Mouse (Mus musculus): ENCODE data around the gene Ky.
A peak's percentile ranks its signal among the peaks of the same experiment; 100 is the strongest.

The Ky gene

DNA sequence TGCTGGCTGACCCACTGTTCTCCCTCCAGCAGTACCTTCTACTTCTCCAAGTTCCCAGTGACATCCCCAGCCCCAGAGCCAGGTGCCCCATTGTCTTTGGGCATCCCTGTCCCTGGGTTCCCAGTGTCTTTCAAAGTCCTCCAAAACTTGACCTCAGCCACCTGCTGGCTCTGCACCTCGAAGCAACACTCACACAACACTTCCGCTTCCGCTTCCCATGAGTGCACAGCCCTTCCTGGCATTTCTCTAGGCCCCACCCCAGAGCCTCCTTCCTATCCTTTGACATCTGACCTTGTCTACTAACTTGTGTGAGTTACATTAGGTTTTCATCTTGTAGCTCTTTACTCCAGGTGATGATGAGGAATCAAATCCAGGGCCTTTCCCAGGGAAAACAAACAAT, 23.5 kb downstream of the Ky start:
- no peak for DNase-seq (ENCODE audit: low read depth, low spot score)
- no peaks in the 10 kb centered on the region for H3K36me3 ChIP-seq (ENCODE audit: control insufficient read depth, insufficient read depth, low read length, poor library complexity, severe bottlenecking)
- no peaks in the 10 kb centered on the region for H3K27me3 ChIP-seq (ENCODE audit: control insufficient read depth, insufficient read depth, low read length, poor library complexity, severe bottlenecking)

DNA sequence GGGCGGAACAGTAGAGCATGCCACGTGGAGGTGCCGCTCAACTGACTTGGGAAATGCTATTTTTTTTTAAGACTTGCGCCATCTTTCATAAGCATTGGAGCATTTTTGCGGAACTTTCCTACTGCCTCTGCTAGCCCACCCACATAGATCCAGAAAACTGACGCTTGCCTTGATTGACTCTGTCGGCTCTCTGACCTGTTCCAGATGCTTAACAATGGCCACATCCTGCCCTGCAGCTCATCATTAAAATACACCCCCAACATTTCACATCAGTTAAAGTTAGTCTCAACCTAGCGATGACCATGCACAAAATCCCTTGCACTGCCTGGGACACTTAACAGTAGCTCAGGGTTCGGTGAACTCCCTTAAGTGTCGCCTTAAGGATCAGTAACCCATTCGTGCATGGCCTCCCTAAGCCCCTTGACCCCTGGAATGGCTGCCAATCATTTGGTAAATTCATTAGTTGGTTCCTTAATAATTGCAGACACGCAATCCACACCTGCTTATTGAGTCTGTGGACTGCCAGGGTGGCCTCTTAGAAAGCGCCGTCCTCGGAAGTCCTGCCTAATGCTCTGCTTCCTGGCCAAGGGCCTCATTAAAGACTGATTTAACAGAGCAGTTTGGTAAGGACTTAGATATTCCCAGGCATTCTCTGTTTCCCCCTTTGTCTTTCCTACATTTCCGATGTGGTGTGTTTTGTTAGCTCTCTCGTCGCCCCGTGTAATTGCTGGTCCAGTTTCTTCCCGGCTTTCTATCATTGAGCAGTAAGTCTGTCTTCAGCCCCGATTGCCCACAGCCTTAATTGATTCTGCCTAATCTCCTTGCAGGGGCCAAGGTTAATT, 25.7 kb downstream of the Ky start:
- no peaks in the 10 kb centered on the region for H3K27me3 ChIP-seq (ENCODE audit: control insufficient read depth, insufficient read depth, low read length, poor library complexity, severe bottlenecking)
- no peak for DNase-seq (ENCODE audit: low read depth, low spot score)
- no peaks in the 10 kb centered on the region for H3K36me3 ChIP-seq (ENCODE audit: control insufficient read depth, insufficient read depth, low read length, poor library complexity, severe bottlenecking)

DNA sequence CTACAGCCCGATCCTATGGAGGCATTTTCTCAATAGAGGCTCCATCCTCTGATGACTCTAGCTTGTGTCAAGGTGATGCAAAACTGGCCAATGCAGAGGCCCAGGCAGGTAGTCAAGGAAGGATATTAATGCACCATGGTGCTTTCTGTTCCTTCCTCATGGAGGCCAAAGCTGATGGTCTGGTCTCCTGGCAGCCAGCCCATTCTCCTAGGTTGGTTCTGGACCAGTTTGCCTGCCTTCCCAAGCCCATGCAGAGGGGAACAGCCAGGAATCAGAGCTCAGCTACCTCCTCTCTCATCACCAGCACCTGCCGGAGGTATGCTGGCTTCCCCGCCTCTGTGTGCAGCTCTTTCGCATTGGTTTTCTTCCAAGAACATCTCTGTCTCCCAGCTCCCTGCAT, 31.4 kb downstream of the Ky start:
- DNase-seq (ENCODE audit: low read depth, low spot score) = no peak

DNA sequence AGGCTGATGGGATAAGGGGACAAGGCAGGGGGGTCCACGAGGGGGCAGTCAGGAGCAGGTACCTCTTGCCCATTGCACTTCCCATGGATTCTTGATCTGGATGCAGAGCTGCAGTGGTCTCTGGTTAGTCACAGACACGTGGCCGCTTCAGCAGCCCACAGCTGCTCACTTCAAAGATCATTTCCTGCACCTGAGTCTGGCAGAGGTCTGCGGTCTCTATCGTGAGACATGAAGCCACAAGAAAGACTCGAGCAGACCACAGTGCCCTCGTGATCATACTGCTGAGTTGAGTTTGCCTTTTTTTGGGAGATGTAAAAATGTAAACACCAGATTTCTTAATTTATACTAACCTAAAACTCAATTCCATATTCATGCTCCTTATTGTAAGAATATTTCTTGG, 34.1 kb downstream of the Ky start:
- peak; percentile 51 for DNase-seq (ENCODE audit: low read depth, low spot score)
- H3K36me3 ChIP-seq (ENCODE audit: control insufficient read depth, insufficient read depth, low read length, poor library complexity, severe bottlenecking) = no peaks in the 10 kb centered on the region
- no peaks in the 10 kb centered on the region for H3K27me3 ChIP-seq (ENCODE audit: control insufficient read depth, insufficient read depth, low read length, poor library complexity, severe bottlenecking)

More for the DNA sequence above, 31.4 kb downstream of the Ky start:
- H3K36me3 ChIP-seq (ENCODE audit: control insufficient read depth, insufficient read depth, low read length, poor library complexity, severe bottlenecking) = no peaks in the 10 kb centered on the region
- H3K27me3 ChIP-seq (ENCODE audit: control insufficient read depth, insufficient read depth, low read length, poor library complexity, severe bottlenecking) = no peaks in the 10 kb centered on the region

DNA sequence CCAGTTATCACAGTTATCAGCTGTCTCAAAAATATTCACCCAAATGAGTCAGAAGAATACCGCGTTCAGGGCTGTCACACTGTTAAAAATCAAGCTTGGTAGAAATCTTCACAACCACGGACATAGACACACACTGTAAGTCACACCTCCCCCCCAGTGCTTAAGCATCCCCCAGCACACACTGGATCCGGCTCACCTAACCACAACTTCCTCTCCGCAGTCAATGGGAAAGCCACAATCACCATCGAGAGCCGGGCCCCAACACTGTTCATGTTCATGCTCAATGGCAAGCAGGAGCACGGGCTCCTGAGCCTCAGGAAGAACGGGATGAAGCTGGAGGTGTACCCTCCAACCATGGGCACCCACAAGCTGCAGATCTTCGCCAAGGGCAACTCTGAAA, 36.1 kb downstream of the Ky start:
- DNase-seq (ENCODE audit: low read depth, low spot score) = peak; percentile 32
- H3K36me3 ChIP-seq (ENCODE audit: control insufficient read depth, insufficient read depth, low read length, poor library complexity, severe bottlenecking) = no peaks in the 10 kb centered on the region
- H3K27me3 ChIP-seq (ENCODE audit: control insufficient read depth, insufficient read depth, low read length, poor library complexity, severe bottlenecking) = no peaks in the 10 kb centered on the region

DNA sequence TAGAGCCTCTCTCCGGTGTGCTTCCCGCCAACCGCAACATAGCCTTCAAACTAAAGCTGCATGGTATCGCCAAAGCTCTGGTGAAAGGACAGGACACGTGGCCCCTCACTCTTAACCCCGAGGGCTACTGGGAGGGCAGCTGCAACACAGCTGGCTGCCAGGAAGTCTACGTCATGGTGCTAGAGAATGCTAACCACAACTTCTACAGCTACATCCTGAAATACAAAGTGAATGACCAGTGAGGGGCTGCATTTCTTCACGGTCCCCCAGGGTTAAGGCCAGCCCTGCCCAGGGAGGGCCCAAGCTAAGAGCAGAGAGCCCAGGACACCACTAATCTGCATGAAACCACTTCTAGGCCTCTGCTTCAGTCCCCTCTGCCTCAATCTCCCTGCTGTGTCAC, 37.0 kb downstream of the Ky start:
- Histone ChIP-seq H3K27me3 (ENCODE audit: control insufficient read depth, insufficient read depth, low read length, poor library complexity, severe bottlenecking) (no peaks in the 10 kb centered on the region), H3K36me3 (ENCODE audit: control insufficient read depth, insufficient read depth, low read length, poor library complexity, severe bottlenecking) (no peaks in the 10 kb centered on the region)
- no peak for DNase-seq (ENCODE audit: low read depth, low spot score)

DNA sequence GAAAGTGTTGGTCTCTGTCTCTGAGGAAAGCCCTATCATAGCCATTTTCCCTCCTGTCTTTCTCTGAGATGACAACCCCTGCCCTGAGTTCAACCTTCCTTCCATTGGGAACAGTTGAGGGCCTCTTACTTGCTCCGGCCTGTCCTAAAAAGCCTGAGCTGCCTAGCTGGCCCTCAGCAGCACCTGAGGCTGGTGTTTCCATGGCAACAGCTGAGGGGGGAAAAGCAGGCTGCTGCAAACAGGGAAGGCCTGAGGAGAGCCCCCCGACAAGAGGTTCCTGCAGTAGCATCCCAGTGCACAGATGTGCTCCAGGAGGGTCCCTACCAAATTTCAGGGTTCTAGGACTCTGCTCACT, 38.2 kb downstream of the Ky start:
- H3K36me3 ChIP-seq (ENCODE audit: control insufficient read depth, insufficient read depth, low read length, poor library complexity, severe bottlenecking) = no peaks in the 10 kb centered on the region
- DNase-seq (ENCODE audit: low read depth, low spot score) = no peak
- H3K27me3 ChIP-seq (ENCODE audit: control insufficient read depth, insufficient read depth, low read length, poor library complexity, severe bottlenecking) = no peaks in the 10 kb centered on the region

DNA sequence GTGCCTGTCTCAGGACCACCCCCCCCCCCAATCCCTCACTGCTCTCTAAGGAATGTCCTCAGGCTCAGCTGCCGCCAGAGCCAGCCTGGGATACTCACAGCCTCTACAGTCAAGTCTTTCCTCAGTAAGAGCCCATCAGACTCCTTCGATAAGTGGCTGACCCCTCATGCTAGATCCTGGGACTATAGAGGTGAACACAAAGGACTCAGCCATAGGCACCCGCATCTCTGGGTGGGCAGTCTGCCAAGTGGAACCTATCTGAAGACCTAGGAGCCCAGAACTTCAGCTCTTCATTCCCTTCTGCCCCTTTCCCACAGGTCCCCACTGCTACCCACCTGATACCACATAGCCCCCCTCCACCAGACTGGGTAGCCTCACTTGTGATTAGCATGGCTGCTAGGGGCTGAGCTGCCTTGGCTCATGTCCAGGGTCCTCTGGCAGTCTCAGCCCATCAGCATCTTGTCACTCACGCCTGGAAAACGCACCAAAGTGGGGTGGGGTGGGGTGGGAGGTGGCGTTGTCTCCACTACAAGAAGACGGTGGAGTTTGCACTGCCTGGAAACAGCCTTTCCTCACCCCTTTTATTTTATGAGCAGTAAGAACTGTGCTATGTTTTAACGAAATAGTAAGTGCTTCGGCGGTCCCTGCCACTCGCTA, 38.7 kb downstream of the Ky start:
- DNase-seq (ENCODE audit: low read depth, low spot score) = no peak
- no peaks in the 10 kb centered on the region for H3K27me3 ChIP-seq (ENCODE audit: control insufficient read depth, insufficient read depth, low read length, poor library complexity, severe bottlenecking)

DNA sequence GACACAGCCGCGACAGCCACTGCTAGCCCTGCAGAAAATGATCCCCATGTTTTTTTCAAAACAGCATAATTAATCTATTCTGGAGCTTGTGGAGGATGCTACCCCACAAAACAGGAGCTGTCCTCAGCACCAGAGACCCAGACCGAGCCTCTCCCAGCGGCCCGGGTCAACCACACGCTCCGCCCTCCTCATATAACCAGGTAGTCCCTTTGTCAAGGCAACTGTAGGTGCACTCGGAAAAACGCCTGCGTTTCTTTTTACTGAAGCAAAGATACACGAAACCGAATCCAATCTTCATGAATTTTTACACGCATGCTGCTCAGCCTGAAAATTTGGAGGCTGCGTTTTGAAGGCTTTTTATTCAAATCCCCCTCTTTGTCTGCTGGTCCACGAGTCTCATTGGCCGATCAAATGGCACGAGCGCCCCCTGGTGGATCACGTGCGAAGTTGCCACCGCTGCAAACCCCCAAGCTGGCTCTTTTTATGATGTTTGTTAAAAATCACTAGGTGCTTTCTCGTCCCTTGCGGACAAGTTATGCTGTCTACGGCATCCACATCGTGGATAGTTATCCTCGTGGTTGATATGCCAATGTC, 39.3 kb downstream of the Ky start:
- H3K36me3 ChIP-seq (ENCODE audit: control insufficient read depth, insufficient read depth, low read length, poor library complexity, severe bottlenecking) = no peaks in the 10 kb centered on the region
- H3K27me3 ChIP-seq (ENCODE audit: control insufficient read depth, insufficient read depth, low read length, poor library complexity, severe bottlenecking) = no peaks in the 10 kb centered on the region
- DNase-seq (ENCODE audit: low read depth, low spot score) = peak; percentile 82

More for the DNA sequence above, 38.7 kb downstream of the Ky start:
- no peaks in the 10 kb centered on the region for H3K36me3 ChIP-seq (ENCODE audit: control insufficient read depth, insufficient read depth, low read length, poor library complexity, severe bottlenecking)

DNA sequence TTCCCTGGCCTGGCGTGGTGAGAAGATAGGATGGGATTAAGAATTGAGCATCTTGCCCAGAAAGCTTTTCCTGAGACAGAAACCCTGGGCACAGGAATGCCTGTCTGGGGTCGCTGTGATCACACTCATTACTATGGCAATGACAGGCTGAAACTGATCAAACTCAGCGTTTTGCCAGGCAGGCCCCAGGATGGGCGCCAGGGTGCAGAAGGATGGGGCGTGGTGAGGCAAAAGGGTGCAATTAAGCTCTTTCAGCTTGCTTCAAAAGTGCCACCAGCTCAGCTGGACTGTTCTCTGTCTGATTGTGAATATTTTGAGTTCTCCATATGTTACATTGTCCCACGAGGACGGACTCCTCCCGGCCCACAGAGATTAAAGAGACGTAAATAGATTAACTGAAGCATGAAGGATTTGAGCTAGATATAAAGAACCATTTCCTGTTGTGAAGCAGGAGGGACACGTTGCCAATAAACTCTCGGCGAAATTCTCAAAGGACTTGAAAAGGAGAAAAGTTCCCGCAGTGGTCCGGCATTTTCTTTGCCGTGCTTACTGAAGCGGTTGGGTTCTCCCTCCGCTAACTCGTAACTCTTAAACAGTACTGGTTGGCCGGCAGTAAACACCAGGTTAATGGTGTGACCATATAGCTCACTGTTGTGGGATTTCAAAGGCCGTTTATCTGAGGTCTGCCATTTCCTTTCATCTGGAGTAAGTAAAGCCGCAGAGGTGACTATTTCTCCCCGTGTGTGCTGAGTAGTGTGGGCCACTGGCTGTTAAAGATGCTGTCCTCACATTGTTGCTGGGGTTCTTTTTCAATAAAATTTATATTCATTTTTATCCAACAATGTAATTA, 40.1 kb downstream of the Ky start:
- DNase-seq (ENCODE audit: low read depth, low spot score) = no peak
- H3K27me3 ChIP-seq (ENCODE audit: control insufficient read depth, insufficient read depth, low read length, poor library complexity, severe bottlenecking) = no peaks in the 10 kb centered on the region
- no peaks in the 10 kb centered on the region for H3K36me3 ChIP-seq (ENCODE audit: control insufficient read depth, insufficient read depth, low read length, poor library complexity, severe bottlenecking)

DNA sequence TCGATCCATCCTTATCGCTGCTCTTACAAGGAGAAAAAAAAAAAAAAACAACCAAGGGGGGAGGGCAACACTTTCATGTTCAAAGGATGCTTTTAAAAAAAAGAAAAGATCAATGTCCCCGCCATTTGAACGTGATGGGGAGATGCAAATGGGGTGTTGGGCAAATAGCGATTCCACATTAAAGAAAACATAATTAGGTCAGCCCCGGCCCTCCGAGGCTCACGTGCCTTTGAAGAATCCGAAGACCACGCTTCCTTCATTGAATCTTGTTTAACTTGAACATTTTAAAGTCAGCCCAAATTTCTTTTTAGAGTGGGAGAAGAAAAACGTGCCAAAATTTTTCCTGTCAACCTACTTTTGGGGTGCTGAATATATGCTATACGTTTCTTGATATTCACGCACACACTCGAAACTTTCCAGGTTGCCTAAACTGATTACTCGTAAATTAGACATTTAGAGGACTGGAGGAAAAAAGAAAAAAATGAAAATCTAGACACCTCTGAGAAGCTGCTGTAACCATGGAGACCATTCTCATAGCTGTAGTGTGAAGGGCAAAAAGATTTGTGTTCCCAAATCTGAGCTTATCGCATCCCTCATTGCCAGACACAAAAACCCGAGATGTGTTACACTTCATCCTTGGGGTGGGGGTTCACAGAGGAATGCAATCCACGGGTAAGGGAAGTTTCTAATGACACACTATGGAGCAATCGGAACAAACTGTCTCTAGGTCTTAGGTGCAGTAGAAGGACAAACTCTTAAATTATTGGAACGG, 40.9 kb downstream of the Ky start:
- Histone ChIP-seq H3K27me3 (ENCODE audit: control insufficient read depth, insufficient read depth, low read length, poor library complexity, severe bottlenecking) (no peaks in the 10 kb centered on the region), H3K36me3 (ENCODE audit: control insufficient read depth, insufficient read depth, low read length, poor library complexity, severe bottlenecking) (no peaks in the 10 kb centered on the region)
- no peak for DNase-seq (ENCODE audit: low read depth, low spot score)

DNA sequence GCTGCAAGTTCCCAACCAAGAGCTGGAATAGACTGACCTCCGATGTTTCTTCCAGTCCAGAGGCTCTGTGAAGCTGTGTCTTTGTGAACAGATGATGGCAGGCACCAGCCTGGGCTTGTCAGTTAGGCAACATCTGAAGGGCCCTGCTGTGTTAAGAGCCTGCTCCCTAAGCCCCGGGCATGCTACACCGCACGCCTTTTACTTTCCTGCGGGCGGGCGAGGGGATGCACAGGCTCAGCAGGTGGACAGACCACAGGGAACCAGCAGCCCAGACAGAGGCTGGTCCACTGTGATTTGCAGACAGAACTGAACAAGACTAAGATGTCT, 41.4 kb downstream of the Ky start:
- no peak for DNase-seq (ENCODE audit: low read depth, low spot score)
- Histone ChIP-seq H3K27me3 (ENCODE audit: control insufficient read depth, insufficient read depth, low read length, poor library complexity, severe bottlenecking) (no peaks in the 10 kb centered on the region), H3K36me3 (ENCODE audit: control insufficient read depth, insufficient read depth, low read length, poor library complexity, severe bottlenecking) (no peaks in the 10 kb centered on the region)

DNA sequence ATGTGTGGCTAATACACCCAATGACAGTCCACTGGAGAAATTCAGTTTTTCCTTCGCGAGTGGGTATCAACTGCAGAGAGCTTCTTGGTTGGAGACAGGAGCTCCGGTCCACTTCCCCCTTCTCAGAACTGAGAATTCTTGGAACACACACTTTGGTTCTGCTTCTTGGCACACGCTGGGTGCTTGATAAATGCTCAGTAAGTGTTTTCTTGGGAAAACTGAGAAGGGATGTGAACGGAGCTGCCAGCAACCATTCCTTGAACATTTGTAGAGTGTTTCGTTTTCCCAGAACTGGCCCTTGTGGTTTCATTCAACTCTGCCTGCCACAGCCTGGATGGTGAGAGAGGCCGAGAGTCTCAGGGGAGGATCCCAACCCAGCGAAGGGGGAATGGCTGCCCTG, 43.7 kb downstream of the Ky start:
- Histone ChIP-seq H3K36me3 (ENCODE audit: control insufficient read depth, insufficient read depth, low read length, poor library complexity, severe bottlenecking) (no peaks in the 10 kb centered on the region), H3K27me3 (ENCODE audit: control insufficient read depth, insufficient read depth, low read length, poor library complexity, severe bottlenecking) (no peaks in the 10 kb centered on the region)
- no peak for DNase-seq (ENCODE audit: low read depth, low spot score)

DNA sequence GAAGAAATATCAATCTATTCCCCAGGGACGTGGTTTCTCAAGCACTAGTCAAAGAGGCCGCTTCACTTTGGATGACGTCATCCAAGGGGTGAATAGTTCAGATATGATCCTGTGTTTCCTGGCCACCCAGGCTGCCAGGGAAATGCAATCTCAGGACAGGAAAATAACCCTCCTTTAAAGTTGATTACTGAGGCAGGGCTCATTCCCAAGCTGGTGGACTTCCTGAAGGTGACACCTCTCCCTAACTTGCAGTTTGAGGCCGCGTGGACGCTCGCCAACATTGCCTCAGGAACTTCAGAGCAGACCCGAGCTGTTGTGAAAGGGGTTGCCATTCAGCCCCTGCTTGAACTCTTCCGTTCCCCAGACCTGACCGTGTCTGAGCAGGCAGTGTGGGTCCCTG, 46.2 kb downstream of the Ky start:
- no peaks in the 10 kb centered on the region for H3K27me3 ChIP-seq (ENCODE audit: control insufficient read depth, insufficient read depth, low read length, poor library complexity, severe bottlenecking)
- H3K36me3 ChIP-seq (ENCODE audit: control insufficient read depth, insufficient read depth, low read length, poor library complexity, severe bottlenecking) = no peaks in the 10 kb centered on the region
- no peak for DNase-seq (ENCODE audit: low read depth, low spot score)

All from splenic B cell, adult 2 months (primary cell).